Mouse (Mus musculus): ENCODE measurements around the gene Surf4. TPM values are rescaled to one million over a fixed set of nuclear protein-coding genes. Genes with fewer than 3 reads are reported as not detected.

Gene Surf4
- total and polyA plus RNA-seq, 3 experiments: 80.9 to 124 (median 87.1) TPM

DNA sequence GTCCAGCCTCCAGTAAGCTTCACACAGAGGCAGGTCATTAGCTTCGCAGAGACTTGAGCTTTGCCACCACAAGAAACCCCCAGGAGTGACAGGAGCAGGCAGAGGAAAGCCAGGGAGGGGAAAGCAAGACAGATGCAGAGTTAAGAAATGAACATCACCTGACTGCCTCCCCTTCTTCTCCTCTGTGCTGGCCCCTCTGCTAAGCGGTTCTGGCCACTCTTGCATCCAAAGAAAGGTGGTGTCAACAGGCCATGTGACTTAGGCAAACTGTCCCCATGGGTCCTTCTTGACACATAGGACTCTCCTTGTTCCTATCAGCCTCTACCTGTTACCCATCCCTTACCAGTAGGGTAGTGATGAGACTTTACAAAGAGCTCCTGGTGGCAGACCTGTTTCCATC, 27.8 kb downstream of the Surf4 start:
- peaks cover 10% of the 10 kb centered on the region for H3K4me1 ChIP-seq (ENCODE audit: control insufficient read depth, insufficient read depth, low read length)
- H3K36me3 ChIP-seq (ENCODE audit: control insufficient read depth, insufficient read depth, low read length): no peaks in the 10 kb centered on the region
- WGBS: 89% methylated on average over 2 of the region's 2 CpGs
- TF ChIP-seq CTCF (IDR thresholded peaks at IDR 0.05) (no peak), EP300 (IDR thresholded peaks at IDR 0.05; ENCODE audit: insufficient read depth, low read depth, low read length) (no peak), POLR2A (IDR thresholded peaks at IDR 0.05; ENCODE audit: insufficient read depth, low read depth, low read length) (no peak)
- H3K9ac ChIP-seq (ENCODE audit: low read depth, low read length): no peak overlapping the region
- no peaks in the 10 kb centered on the region for H3K27me3 ChIP-seq (ENCODE audit: control insufficient read depth, insufficient read depth, low read length)
- peaks cover 2% of the 10 kb centered on the region; the same call in 1 of the 2 replicates for H3K79me2 ChIP-seq (replicated peaks; ENCODE audit: control insufficient read depth, insufficient read depth, low read length)
- no peak overlapping the region for H3K4me3 ChIP-seq
- intact Hi-C loops (cut with DNase I): loop anchor here (10.0 kb wide), 2 partner anchors 261 to 461 kb away; partner anchors contain the start of gene Sec16a
- no peak for DNase-seq
- no peak overlapping the region for H3K27ac ChIP-seq

DNA sequence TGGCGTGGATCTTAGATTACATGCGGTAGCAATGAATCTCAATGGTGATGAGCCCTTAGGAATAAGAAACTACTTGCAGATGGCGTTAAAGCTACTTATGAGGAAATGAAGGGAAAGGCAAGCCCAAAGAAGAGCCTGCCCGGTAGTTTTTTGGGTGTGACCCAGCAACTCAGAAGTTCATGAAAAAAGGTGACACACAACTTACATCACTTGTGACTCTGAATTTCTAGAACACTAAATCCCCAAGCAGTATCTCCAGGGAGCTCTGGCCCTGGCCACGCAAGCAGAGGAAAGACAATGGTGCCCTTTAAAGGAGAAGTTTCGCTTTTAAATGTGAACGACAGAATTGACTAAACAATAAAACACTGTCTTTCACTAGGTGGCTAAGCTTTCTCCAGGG, 30.4 kb downstream of the Surf4 start:
- intact Hi-C loops (cut with DNase I): loop anchor here (2.0 to 10.0 kb wide), 3 partner anchors 61 to 459 kb away; partner anchors contain the start of genes Rexo4 and Sec16a
- WGBS: 6% methylated on average over 7 of the region's 7 CpGs
- H3K27ac ChIP-seq: peak overlapping the region; percentile 83
- H3K4me1 ChIP-seq (ENCODE audit: control insufficient read depth, insufficient read depth, low read length): peaks cover 6% of the 10 kb centered on the region
- peak overlapping the region; percentile 60 for H3K9ac ChIP-seq (ENCODE audit: low read depth, low read length)
- H3K79me2 ChIP-seq (replicated peaks; ENCODE audit: control insufficient read depth, insufficient read depth, low read length): no peaks in the 10 kb centered on the region; the same call in 1 of the 2 replicates
- no peak for TF ChIP-seq POLR2A (IDR thresholded peaks at IDR 0.05; ENCODE audit: insufficient read depth, low read depth, low read length)
- TF ChIP-seq EP300 (IDR thresholded peaks at IDR 0.05; ENCODE audit: insufficient read depth, low read depth, low read length): no peak
- TF ChIP-seq CTCF (IDR thresholded peaks at IDR 0.05): no peak
- no peak for DNase-seq
- no peaks in the 10 kb centered on the region; the same call in 1 of the 2 replicates for H3K36me3 ChIP-seq (ENCODE audit: control insufficient read depth, insufficient read depth, low read length)
- H3K27me3 ChIP-seq (ENCODE audit: control insufficient read depth, insufficient read depth, low read length): no peaks in the 10 kb centered on the region
- peak overlapping the region; percentile 75 for H3K4me3 ChIP-seq

DNA sequence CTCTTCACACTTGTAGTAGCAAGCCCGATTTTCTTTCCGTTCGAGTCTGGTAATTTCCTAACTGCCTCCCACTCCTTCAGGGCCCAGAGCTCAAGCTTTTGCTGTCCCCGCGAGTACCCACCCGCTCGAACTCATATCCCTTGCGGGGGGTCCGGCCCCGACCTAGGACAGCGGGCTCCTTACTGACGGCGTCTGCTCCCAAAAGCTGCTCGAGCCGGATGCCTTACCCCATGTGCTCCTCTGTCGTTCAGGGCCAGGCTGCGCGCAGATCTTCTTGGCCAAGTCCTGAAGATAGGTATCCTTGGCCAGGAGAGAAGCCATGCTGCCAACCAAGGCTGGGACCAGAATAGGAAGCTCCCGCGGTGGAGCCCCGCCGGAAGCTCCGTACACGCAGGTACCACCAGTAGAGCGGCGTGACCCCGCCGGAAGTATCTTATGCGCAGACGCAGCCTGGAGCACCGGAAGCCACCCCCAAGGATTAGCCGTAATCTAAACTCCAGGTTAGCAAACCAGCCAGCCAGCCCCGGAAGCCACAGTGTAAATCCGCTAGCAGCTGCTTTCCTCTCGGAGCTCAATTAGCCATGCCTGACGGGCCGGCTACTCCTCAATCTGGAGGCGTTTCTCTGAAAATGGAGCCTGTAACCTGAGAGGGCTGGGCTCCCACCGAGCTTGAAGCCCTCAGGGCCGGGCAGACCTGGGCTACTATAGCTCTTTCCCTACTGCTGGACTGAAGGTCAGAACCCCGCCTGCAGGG, 31.1 kb downstream of the Surf4 start, which contains the start of gene Surf6:
Surf6 (minus strand) TSS at position 413 of the 754 bp plus-strand sequence.
- TF ChIP-seq EP300 (IDR thresholded peaks at IDR 0.05; ENCODE audit: insufficient read depth, low read depth, low read length): peak; percentile 69
- TF ChIP-seq POLR2A (IDR thresholded peaks at IDR 0.05; ENCODE audit: insufficient read depth, low read depth, low read length): peak; percentile 61; the same call in 1 of the 2 replicates
- TF ChIP-seq CTCF (IDR thresholded peaks at IDR 0.05): no peak
- Histone ChIP-seq H3K4me1 (ENCODE audit: control insufficient read depth, insufficient read depth, low read length) (peaks cover 6% of the 10 kb centered on the region), H3K36me3 (ENCODE audit: control insufficient read depth, insufficient read depth, low read length) (no peaks in the 10 kb centered on the region; the same call in 1 of the 2 replicates), H3K4me3 (peak within 1 kb of the TSS; percentile 75), H3K9ac (ENCODE audit: low read depth, low read length) (peak within 1 kb of the TSS; percentile 60), H3K79me2 (replicated peaks; ENCODE audit: control insufficient read depth, insufficient read depth, low read length) (no peaks in the 10 kb centered on the region), H3K27me3 (ENCODE audit: control insufficient read depth, insufficient read depth, low read length) (no peaks in the 10 kb centered on the region), H3K27ac (peak within 1 kb of the TSS; percentile 83)
- under 1% methylated on average over 41 of the region's 41 CpGs for WGBS
- intact Hi-C loops (cut with DNase I): loop anchor here (2.0 to 10.0 kb wide), 3 partner anchors 62 to 458 kb away; partner anchors contain the start of genes Rexo4 and Sec16a
- DNase-seq: peak; percentile 94 to 96

DNA sequence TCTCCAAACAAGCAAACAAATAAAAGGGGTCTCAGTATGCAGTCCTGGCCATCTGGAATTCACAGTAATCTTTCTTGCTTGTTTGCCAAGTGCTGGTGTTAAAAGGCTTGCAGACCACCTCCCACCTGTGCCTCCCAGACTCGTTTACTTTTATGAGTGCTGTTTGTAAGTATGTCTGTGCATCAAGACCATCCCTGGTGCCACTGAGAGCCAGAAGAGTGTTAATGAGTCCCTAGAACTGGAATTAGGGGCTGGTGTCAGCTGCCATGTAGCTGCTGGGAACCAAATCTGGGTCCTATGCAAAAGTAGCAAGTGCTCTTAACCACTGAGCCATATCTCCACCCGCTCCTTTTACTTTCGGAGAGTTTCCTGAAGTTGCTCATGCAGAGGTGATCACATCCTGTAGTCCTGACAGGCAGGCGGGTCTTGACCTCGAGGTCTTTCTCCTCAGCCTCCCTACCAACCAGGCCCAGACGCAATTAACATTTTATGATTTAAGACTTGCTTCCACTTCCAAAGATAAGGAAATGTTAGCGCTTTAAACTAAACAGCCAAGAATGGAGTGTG, 31.8 kb downstream of the Surf4 start:
- TF ChIP-seq EP300 (IDR thresholded peaks at IDR 0.05; ENCODE audit: insufficient read depth, low read depth, low read length) (no peak), CTCF (IDR thresholded peaks at IDR 0.05) (no peak), POLR2A (IDR thresholded peaks at IDR 0.05; ENCODE audit: insufficient read depth, low read depth, low read length) (no peak)
- peak overlapping the region; percentile 15; the same call in 1 of the 2 replicates for H3K9ac ChIP-seq (ENCODE audit: low read depth, low read length)
- peak overlapping the region; percentile 83; the same call in 1 of the 2 replicates for H3K27ac ChIP-seq
- peak overlapping the region; percentile 75 for H3K4me3 ChIP-seq
- intact Hi-C loops (cut with DNase I): loop anchor here (2.0 to 10.0 kb wide), 3 partner anchors 63 to 457 kb away; partner anchors contain the start of genes Rexo4 and Sec16a
- H3K27me3 ChIP-seq (ENCODE audit: control insufficient read depth, insufficient read depth, low read length): no peaks in the 10 kb centered on the region
- 9% methylated on average over 7 of the region's 7 CpGs for WGBS
- peaks cover 6% of the 10 kb centered on the region for H3K4me1 ChIP-seq (ENCODE audit: control insufficient read depth, insufficient read depth, low read length)
- DNase-seq: no peak
- no peaks in the 10 kb centered on the region; the same call in 1 of the 2 replicates for H3K36me3 ChIP-seq (ENCODE audit: control insufficient read depth, insufficient read depth, low read length)
- no peaks in the 10 kb centered on the region for H3K79me2 ChIP-seq (replicated peaks; ENCODE audit: control insufficient read depth, insufficient read depth, low read length)

DNA sequence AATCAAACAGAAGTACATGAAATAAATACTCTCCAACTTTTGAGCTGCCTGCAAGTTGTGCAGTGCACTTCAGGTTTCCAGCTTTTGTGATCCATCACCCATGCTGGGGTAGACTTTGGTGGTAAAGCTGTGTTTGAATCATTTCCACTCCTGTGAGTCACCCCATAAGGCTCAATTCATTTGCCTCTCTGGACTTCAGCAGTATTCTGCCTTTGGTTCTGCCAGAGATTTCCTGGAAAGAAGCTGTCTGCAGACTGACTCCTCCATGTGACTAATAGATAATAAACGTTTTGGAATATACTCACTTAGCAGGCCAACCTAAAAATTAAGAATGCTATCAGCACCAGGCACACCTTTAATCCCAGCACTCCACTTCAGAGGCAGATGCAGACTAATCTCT, 33.0 kb downstream of the Surf4 start:
- Histone ChIP-seq H3K27me3 (ENCODE audit: control insufficient read depth, insufficient read depth, low read length) (no peaks in the 10 kb centered on the region), H3K9ac (ENCODE audit: low read depth, low read length) (no peak overlapping the region), H3K27ac (no peak overlapping the region), H3K4me1 (ENCODE audit: control insufficient read depth, insufficient read depth, low read length) (peaks cover 6% of the 10 kb centered on the region), H3K36me3 (ENCODE audit: control insufficient read depth, insufficient read depth, low read length) (no peaks in the 10 kb centered on the region; the same call in 1 of the 2 replicates), H3K4me3 (no peak overlapping the region), H3K79me2 (replicated peaks; ENCODE audit: control insufficient read depth, insufficient read depth, low read length) (no peaks in the 10 kb centered on the region)
- no peak for DNase-seq
- intact Hi-C loops (cut with DNase I): loop anchor here (10.0 kb wide), 2 partner anchors 256 to 456 kb away; partner anchors contain the start of gene Sec16a
- WGBS: 20% methylated on average over 1 of the region's 1 CpGs
- TF ChIP-seq CTCF (IDR thresholded peaks at IDR 0.05): no peak
- no peak for TF ChIP-seq POLR2A (IDR thresholded peaks at IDR 0.05; ENCODE audit: insufficient read depth, low read depth, low read length)
- TF ChIP-seq EP300 (IDR thresholded peaks at IDR 0.05; ENCODE audit: insufficient read depth, low read depth, low read length): no peak
